Mouse (Mus musculus) liver, embryonic 15.5 days (tissue): Measurements from ENCODE around the gene Zc3hc1. TPM values are rescaled to one million over a fixed set of nuclear protein-coding genes. Genes with fewer than 3 reads are reported as not detected.

Source experiments
- ATAC-seq: fragments of 200-750 bp; cut with Nextera tagmentation; 2 replicates; pipeline ENCODE4 v1.8.0; 2017; ENCODE audit warnings: moderate number of reproducible peaks, mild to moderate bottlenecking, moderate library complexity; ENCODE audit not compliant: insufficient read depth
- H3K27ac ChIP-seq: fragments of 300-500 bp; sonication (generic); replicated peaks from 2 replicates; pipeline ENCODE4 v1.5.1; 2015; ENCODE audit warnings: mild to moderate bottlenecking, inconsistent platforms
- H3K27me3 ChIP-seq: fragments of 300-500 bp; sonication (generic); 2 replicates; pipeline ENCODE4 v1.6.1; 2015; ENCODE audit warnings: mild to moderate bottlenecking, inconsistent platforms
- H3K36me3 ChIP-seq: fragments of 300-500 bp; sonication (generic); replicated peaks from 2 replicates; pipeline ENCODE4 v1.6.1; 2015; ENCODE audit warnings: moderate library complexity, mild to moderate bottlenecking, inconsistent platforms
- H3K4me1 ChIP-seq: fragments of 300-500 bp; sonication (generic); replicated peaks from 2 replicates; pipeline ENCODE4 v1.6.1; 2015; ENCODE audit warnings: inconsistent platforms
- H3K4me2 ChIP-seq: fragments of 300-500 bp; sonication (generic); 2 replicates; pipeline ENCODE4 v1.6.1; 2015; ENCODE audit warnings: moderate library complexity, mild to moderate bottlenecking, inconsistent platforms
- H3K4me3 ChIP-seq: fragments of 300-500 bp; sonication (generic); replicated peaks from 2 replicates; pipeline ENCODE4 v1.5.1; 2015; ENCODE audit warnings: mild to moderate bottlenecking, inconsistent platforms
- H3K9ac ChIP-seq: fragments of 300-500 bp; sonication (generic); 2 replicates; pipeline ENCODE4 v1.6.1; 2015; ENCODE audit warnings: moderate library complexity, mild to moderate bottlenecking, inconsistent platforms
- H3K9me3 ChIP-seq: fragments of 300-500 bp; sonication (generic); replicated peaks from 2 replicates; pipeline ENCODE4 v1.6.1; 2016; ENCODE audit warnings: inconsistent platforms
- WGBS: fragments of 180-500 bp; shearing (Covaris S2); methylation state at CpG from one replicate; pipeline ENCODE4 v1.1.7; 2015; ENCODE audit warnings: mixed read lengths; ENCODE audit not compliant: insufficient replicate concordance; 5-methylcytosine and 5-hydroxymethylcytosine counted together
- polyA plus RNA-seq: library from polyadenylated mRNA; unstranded; fragments of >200 nt; fragmentation: Nextera tagmentation; extraction: Ambion mirVana; gene quantifications from 2 replicates; pipeline ENCODE4 v1.2.1, GENCODE M21; 2015

Gene Zc3hc1
- 25.1 TPM in 2 replicates for polyA plus RNA-seq

DNA sequence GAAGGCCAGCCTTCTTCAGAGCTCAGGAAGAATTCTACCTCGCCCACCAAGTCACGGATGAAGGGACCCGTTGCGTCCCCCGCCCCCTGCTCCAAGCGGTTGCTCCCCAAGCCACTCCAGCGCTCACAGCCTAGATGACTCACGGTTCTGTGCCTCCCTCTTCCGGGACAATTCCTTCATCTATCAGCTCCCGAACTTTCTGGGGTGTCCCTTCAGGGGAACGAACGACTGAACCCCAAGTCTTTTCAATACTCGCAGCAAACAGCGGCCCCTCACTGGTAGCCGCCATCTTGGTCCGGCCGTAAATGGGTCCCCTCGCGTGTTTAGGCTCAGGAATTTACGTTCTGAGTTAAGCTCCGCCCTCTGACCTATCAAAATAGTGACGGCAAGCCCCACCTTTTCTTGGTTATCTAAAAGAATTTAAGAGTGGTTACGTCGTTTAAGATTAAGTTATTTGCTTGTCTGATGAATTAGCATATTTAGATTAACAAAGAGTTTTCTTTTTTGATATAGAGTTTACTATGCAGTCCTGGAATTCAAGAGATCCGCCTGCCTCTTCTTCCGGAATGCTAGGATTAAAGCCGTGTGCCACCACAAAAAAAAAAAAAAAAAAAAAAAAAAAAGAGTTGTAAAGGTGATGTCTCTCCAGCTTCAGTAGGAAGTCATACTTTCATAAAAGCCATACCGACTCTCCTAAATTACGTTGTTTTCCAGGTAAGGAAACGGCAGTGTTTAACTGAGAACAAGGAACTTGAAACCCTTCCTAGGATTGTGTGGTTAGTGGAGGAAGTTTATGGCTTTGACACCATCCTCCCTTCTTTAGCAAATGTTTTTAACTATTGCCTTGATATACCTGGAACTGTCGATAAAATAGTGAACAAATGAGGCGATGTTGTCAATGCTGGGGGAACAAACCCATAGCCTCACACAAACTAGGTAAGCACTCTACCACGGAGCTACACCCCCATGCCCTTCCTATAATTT, at the start of gene Zc3hc1:
Zc3hc1 (minus strand) TSS at position 315 of the 984 bp plus-strand sequence.
- Histone ChIP-seq H3K4me1 (peaks cover 13% of the 10 kb centered on the region), H3K27ac (peak within 1 kb of the TSS; percentile 64), H3K4me2 (peak within 1 kb of the TSS; percentile 69), H3K27me3 (no peaks in the 10 kb centered on the region), H3K4me3 (peak within 1 kb of the TSS; percentile 70), H3K9me3 (no peaks in the 10 kb centered on the region), H3K9ac (peak within 1 kb of the TSS; percentile 68), H3K36me3 (peaks cover 14% of the 10 kb centered on the region)
- 8% methylated on average over 33 of the region's 33 CpGs for WGBS
- peak; percentile 83 for ATAC-seq

DNA sequence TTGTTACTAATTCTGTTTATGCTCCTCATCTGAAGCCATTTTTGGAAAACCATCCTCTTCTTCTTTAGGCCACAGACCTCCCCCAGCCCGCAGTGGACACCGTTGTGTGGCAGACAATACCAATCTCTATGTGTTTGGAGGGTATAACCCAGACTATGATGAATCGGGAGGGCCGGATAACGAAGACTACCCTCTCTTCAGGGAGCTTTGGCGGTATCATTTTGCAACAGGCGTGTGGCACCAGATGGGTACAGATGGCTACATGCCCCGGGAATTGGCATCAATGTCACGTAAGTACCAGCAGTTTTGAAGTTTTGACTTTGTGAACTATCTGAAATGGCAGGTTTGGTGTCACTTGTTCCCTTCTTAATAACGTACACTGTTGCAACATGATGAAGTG, 48.7 kb upstream of the Zc3hc1 start:
- 88% methylated on average over 10 of the region's 10 CpGs for WGBS
- Histone ChIP-seq H3K27me3 (no peaks in the 10 kb centered on the region), H3K9ac (no peak overlapping the region), H3K4me2 (no peak overlapping the region), H3K9me3 (no peaks in the 10 kb centered on the region), H3K4me3 (no peak overlapping the region), H3K36me3 (peaks cover 30% of the 10 kb centered on the region), H3K27ac (no peak overlapping the region), H3K4me1 (peaks cover 7% of the 10 kb centered on the region; the same call in 1 of the 2 replicates)
- no peak for ATAC-seq

DNA sequence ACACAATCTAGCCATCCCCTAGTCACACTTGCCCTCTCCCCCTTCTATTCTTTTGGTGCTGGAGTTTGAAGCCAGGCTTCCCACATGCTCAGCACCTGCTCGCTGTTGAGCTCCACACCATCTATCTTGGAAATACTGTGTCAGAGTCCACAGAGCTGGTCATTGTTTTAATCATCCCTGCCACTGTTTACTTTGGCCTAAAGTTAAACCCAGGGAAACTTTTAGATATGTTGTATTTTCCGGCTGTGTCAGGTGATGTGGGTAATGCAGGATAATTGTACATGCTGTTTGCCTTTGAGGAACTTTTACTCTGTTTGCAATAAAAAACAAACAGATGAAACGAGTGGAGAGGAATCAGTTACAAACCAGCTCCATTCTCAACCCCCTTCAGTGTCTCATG, 46.2 kb upstream of the Zc3hc1 start:
- Histone ChIP-seq H3K4me3 (no peak overlapping the region), H3K9ac (no peak overlapping the region), H3K27me3 (no peaks in the 10 kb centered on the region), H3K4me2 (no peak overlapping the region), H3K27ac (peak overlapping the region; percentile 21), H3K36me3 (peaks cover 5% of the 10 kb centered on the region), H3K9me3 (no peaks in the 10 kb centered on the region), H3K4me1 (peaks cover 7% of the 10 kb centered on the region; the same call in 1 of the 2 replicates)
- ATAC-seq, result peak; percentile 51
- 66% methylated on average over 3 of the region's 3 CpGs for WGBS

DNA sequence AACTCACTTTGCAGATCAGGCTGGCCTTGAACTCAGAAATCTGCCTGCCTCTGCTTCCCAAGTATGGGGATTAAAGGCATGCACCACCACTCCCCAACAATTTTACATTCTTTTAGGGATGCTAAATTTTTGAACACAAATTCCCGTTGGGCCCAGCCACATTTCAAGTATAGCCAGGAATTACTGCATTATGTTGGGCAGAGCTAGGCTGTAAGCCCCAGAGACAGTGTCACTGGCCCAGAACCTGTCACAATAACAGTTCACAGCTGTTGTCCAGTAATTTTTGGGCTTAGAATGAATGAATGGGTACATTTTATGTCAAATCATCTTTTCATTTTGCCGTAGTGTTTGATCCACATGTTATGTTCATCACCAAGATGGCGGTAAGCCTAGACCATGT, 45.6 kb upstream of the Zc3hc1 start:
- Histone ChIP-seq H3K9ac (no peak overlapping the region), H3K4me3 (no peak overlapping the region), H3K27ac (peak overlapping the region; percentile 15; the same call in 1 of the 2 replicates), H3K9me3 (no peaks in the 10 kb centered on the region), H3K27me3 (no peaks in the 10 kb centered on the region), H3K4me1 (peaks cover 7% of the 10 kb centered on the region; the same call in 1 of the 2 replicates), H3K36me3 (peaks cover under 1% of the 10 kb centered on the region), H3K4me2 (no peak overlapping the region)
- ATAC-seq, result no peak
- 85% methylated on average over 3 of the region's 3 CpGs for WGBS

DNA sequence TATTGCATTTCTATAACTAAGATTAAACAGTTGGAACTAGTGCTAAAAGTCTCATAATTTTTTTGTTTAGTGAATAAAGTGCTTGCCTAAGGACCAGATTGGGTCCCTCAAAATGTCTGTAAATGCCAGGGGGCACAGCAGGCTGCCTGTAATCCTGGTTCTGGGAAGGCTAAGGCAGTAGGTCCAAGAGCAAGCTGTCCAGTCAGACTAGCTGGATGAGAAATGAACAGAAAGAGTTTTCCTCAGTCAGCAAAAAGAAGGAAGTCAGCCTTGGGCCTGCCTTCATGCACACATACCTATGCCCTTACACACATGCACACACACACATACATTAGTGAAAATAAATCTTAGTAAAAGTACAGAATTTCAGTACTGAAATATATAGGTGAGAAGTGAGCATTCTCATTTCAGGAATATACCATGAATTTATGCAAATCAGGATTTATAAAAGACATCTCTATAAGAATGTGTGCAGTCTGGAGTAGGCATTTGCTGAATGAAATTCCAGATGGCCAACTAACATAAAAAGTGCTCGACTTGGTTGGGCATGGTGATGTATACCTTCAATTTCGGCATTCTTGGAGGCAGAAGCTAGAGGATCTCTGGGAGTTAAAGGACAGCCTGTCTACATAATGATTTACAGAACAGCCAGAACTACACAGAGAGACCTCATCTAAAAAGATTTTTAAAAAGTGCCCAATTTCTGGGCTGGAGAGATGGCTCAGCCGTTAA, 41.8 kb upstream of the Zc3hc1 start:
- Histone ChIP-seq H3K36me3 (no peaks in the 10 kb centered on the region), H3K4me1 (peaks cover 13% of the 10 kb centered on the region; the same call in 1 of the 2 replicates), H3K27ac (no peak overlapping the region), H3K4me2 (no peak overlapping the region), H3K9me3 (no peaks in the 10 kb centered on the region), H3K9ac (no peak overlapping the region), H3K27me3 (no peaks in the 10 kb centered on the region), H3K4me3 (no peak overlapping the region)
- WGBS, result 66% methylated on average over 3 of the region's 3 CpGs
- no peak for ATAC-seq

DNA sequence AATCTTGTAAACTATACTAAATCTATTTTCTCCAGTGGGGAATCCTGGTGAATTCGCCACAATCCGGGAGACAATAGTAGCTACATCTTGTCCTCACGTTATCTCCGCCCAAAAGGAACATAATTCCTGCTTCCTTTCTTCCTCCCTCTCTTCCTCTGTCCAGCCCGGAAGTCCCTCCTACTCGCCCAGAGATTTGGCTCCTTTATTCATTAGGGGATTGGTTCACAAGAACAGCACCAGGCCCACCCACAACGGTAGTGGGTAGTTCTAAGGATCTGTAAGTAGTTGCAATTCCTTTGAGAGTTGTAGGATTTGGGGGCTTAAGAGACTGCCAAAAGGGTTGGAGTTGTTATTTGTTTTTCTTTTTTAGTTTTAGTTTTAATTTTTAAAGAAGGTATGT, 26.0 kb upstream of the Zc3hc1 start:
- no peaks in the 10 kb centered on the region for H3K27me3 ChIP-seq
- no peak for ATAC-seq
- H3K9ac ChIP-seq, result no peak overlapping the region
- 79% methylated on average over 7 of the region's 7 CpGs for WGBS
- H3K4me3 ChIP-seq, result no peak overlapping the region
- no peaks in the 10 kb centered on the region for H3K9me3 ChIP-seq
- H3K4me2 ChIP-seq, result no peak overlapping the region
- H3K36me3 ChIP-seq, result peaks cover 10% of the 10 kb centered on the region; the same call in 1 of the 2 replicates
- no peaks in the 10 kb centered on the region for H3K4me1 ChIP-seq
- no peak overlapping the region for H3K27ac ChIP-seq

DNA sequence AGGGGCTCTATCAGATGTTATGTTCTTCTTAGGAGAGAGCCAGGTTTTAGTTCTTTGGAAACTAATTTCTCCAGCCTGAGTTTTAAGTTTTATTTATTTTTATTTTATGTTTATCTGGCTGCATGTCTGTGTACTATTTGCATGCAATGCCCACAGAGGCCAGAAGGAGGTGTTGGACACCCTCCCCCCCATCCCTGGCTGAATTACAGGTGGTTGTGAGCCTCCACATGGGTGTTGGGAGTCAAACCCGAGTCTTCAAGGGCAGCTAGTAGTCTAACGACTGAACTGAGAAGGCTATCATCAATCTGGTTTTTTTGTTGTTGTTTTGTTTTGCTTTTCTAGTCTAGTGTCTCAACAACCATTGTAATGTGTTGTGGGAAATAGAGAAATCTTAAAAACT, 25.3 kb upstream of the Zc3hc1 start:
- no peaks in the 10 kb centered on the region for H3K27me3 ChIP-seq
- H3K36me3 ChIP-seq, result peaks cover 4% of the 10 kb centered on the region; the same call in 1 of the 2 replicates
- H3K9me3 ChIP-seq, result no peaks in the 10 kb centered on the region
- no peak overlapping the region for H3K4me3 ChIP-seq
- H3K4me2 ChIP-seq, result no peak overlapping the region
- no peak overlapping the region for H3K9ac ChIP-seq
- ATAC-seq, result no peak
- H3K27ac ChIP-seq, result no peak overlapping the region
- H3K4me1 ChIP-seq, result no peaks in the 10 kb centered on the region
- 85% methylated on average over 2 of the region's 2 CpGs for WGBS

DNA sequence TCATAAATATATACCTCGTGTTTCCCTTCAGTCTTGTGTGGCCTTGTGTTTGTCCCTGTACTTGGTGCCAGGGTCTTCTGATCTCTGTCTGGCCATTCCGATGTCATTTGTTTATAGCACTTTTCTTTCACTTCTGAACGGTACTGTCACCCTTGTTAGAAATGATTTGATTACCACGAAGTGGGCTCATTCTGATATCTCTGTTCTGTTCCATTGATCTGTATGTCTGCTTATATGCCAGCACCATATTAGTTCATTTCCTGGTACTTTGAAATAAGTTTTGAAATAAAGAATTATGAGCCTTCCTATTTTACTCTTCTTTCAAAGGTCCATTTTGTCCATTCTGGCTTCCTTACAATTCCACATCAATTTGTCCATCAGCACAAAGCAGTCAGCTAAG, 20.5 kb upstream of the Zc3hc1 start:
- no peak overlapping the region for H3K9ac ChIP-seq
- WGBS, result 62% methylated on average over 4 of the region's 4 CpGs
- no peaks in the 10 kb centered on the region for H3K36me3 ChIP-seq
- no peak for ATAC-seq
- peaks cover 11% of the 10 kb centered on the region; the same call in 1 of the 2 replicates for H3K4me1 ChIP-seq
- H3K9me3 ChIP-seq, result no peaks in the 10 kb centered on the region
- H3K27ac ChIP-seq, result no peak overlapping the region
- H3K4me2 ChIP-seq, result no peak overlapping the region
- H3K4me3 ChIP-seq, result no peak overlapping the region
- no peaks in the 10 kb centered on the region for H3K27me3 ChIP-seq

DNA sequence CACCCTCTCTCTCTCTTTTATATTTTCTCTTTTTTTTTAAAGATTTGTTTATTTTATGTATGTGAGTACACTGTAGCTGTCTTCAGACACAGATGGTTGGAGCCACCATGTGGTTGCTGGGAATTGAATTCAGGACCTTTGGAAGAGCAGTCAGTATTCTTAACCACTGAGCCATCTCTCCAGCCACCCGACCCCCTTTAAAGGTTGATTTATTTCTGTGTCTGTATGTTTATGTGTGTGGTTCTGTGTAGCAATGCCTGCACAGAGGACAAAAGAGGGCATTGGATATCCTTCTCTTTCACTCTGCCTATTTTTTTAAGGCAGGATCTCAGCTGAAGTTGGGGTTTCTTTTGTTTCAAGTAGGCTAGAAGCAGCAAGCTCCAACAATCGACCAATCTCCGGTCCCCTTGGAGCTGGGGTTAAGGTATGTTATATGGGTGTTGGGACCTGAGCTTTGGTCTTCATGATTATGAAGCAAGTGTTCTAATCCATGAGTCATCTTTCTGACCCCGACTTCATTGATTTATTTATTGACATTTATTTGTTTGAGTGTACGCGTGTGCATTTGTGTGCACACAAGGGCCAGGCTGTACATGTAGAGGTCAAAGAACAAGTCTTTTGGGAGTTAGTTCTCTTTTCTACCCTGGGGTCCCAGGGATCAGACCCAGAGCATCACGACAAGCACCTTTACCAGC, 18.7 kb upstream of the Zc3hc1 start:
- no peak overlapping the region for H3K9ac ChIP-seq
- H3K36me3 ChIP-seq, result no peaks in the 10 kb centered on the region
- H3K27ac ChIP-seq, result peak overlapping the region; percentile 29; the same call in 1 of the 2 replicates
- ATAC-seq, result no peak
- H3K9me3 ChIP-seq, result no peaks in the 10 kb centered on the region
- H3K4me3 ChIP-seq, result no peak overlapping the region
- peaks cover 18% of the 10 kb centered on the region for H3K4me1 ChIP-seq
- no peaks in the 10 kb centered on the region for H3K27me3 ChIP-seq
- H3K4me2 ChIP-seq, result no peak overlapping the region
- 68% methylated on average over 7 of the region's 7 CpGs for WGBS

DNA sequence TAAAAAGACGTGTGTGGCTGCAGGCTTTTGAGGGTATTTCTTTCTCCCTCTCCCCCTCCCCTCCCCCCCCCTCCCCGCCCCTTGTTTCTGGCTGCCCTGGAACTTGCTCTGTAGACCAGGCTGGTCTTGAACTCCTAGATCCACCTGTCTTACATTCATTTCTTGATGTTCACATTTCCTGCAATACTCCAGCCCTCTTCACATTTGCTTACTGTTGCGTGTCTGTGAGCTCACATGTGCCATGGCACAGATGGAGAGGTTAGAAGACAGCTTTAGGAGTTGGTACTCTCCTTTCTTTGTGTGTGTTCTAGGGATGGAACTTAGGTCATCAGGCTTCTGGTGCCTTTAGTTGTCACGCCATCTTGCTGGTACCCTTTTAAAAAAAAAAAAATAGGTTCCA, 17.4 kb upstream of the Zc3hc1 start:
- H3K4me3 ChIP-seq, result no peak overlapping the region
- 73% methylated on average over 4 of the region's 4 CpGs for WGBS
- no peaks in the 10 kb centered on the region for H3K9me3 ChIP-seq
- peaks cover 28% of the 10 kb centered on the region for H3K4me1 ChIP-seq
- no peaks in the 10 kb centered on the region for H3K36me3 ChIP-seq
- H3K27me3 ChIP-seq, result no peaks in the 10 kb centered on the region
- no peak for ATAC-seq
- no peak overlapping the region for H3K4me2 ChIP-seq
- H3K9ac ChIP-seq, result no peak overlapping the region
- H3K27ac ChIP-seq, result no peak overlapping the region
